Mouse (Mus musculus): Measurements from ENCODE around the gene Rpl31. TPM values are rescaled to one million over a fixed set of nuclear protein-coding genes. Genes with fewer than 3 reads are reported as not detected.

The Rpl31 gene
- polyA plus RNA-seq, 1 experiment from 2014 or later = 468 TPM

GRCm38 (mm10) chr1:39340647-39341046 lies 27.0 kb upstream of the Rpl31 start:
- H3K27me3 ChIP-seq (ENCODE audit: low read depth, poor library complexity, severe bottlenecking) = peaks cover 11% of the 10 kb centered on the region
- peak; percentile 27 for DNase-seq (ENCODE audit: low spot score)
- no peak overlapping the region for H3K27ac ChIP-seq (replicated peaks)
- H3K4me1 ChIP-seq = peaks cover 4% of the 10 kb centered on the region
- no peaks in the 10 kb centered on the region for H3K9me3 ChIP-seq (replicated peaks)
- no peak overlapping the region for H3K4me3 ChIP-seq
- no peaks in the 10 kb centered on the region for H3K36me3 ChIP-seq
- 28% methylated on average over 8 of the region's 8 CpGs for WGBS

GRCm38 (mm10) chr1:39341807-39342206 lies 25.8 kb upstream of the Rpl31 start:
- WGBS = 85% methylated on average over 4 of the region's 4 CpGs
- Histone ChIP-seq H3K27me3 (ENCODE audit: low read depth, poor library complexity, severe bottlenecking) (peaks cover 5% of the 10 kb centered on the region), H3K27ac (replicated peaks) (no peak overlapping the region), H3K36me3 (no peaks in the 10 kb centered on the region), H3K9me3 (replicated peaks) (no peaks in the 10 kb centered on the region), H3K4me1 (no peaks in the 10 kb centered on the region), H3K4me3 (no peak overlapping the region)
- DNase-seq (ENCODE audit: low spot score) = no peak

GRCm38 (mm10) chr1:39343242-39343641 lies 24.4 kb upstream of the Rpl31 start:
- DNase-seq (ENCODE audit: low spot score) = no peak
- no peak overlapping the region for H3K4me3 ChIP-seq
- H3K4me1 ChIP-seq = no peaks in the 10 kb centered on the region
- H3K9me3 ChIP-seq (replicated peaks) = no peaks in the 10 kb centered on the region
- H3K27ac ChIP-seq (replicated peaks) = no peak overlapping the region
- 84% methylated on average over 5 of the region's 5 CpGs for WGBS
- H3K27me3 ChIP-seq (ENCODE audit: low read depth, poor library complexity, severe bottlenecking) = peaks cover 4% of the 10 kb centered on the region; the same call in 1 of the 2 replicates
- no peaks in the 10 kb centered on the region for H3K36me3 ChIP-seq

GRCm38 (mm10) chr1:39344981-39345600 lies 22.6 kb upstream of the Rpl31 start:
- WGBS = 63% methylated on average over 21 of the region's 21 CpGs
- no peaks in the 10 kb centered on the region for H3K4me1 ChIP-seq
- no peak overlapping the region for H3K27ac ChIP-seq (replicated peaks)
- no peaks in the 10 kb centered on the region; the same call in 1 of the 2 replicates for H3K27me3 ChIP-seq (ENCODE audit: low read depth, poor library complexity, severe bottlenecking)
- DNase-seq (ENCODE audit: low spot score) = peak; percentile 17
- H3K9me3 ChIP-seq (replicated peaks) = no peaks in the 10 kb centered on the region
- H3K4me3 ChIP-seq = no peak overlapping the region
- H3K36me3 ChIP-seq = no peaks in the 10 kb centered on the region

- Histone ChIP-seq H3K27me3 (ENCODE audit: low read depth, poor library complexity, severe bottlenecking) (no peaks in the 10 kb centered on the region; the same call in 1 of the 2 replicates), H3K36me3 (no peaks in the 10 kb centered on the region), H3K27ac (replicated peaks) (no peak overlapping the region), H3K4me1 (no peaks in the 10 kb centered on the region), H3K4me3 (no peak overlapping the region), H3K9me3 (replicated peaks) (no peaks in the 10 kb centered on the region)
- no peak for DNase-seq (ENCODE audit: low spot score)
- WGBS = 93% methylated on average over 1 of the region's 1 CpGs
These were observed 18.6 kb upstream of the Rpl31 start for GRCm38 (mm10) chr1:39349001-39349400.

GRCm38 (mm10) chr1:39349427-39349826 lies 18.2 kb upstream of the Rpl31 start:
- Histone ChIP-seq H3K4me3 (no peak overlapping the region), H3K36me3 (no peaks in the 10 kb centered on the region), H3K4me1 (no peaks in the 10 kb centered on the region), H3K9me3 (replicated peaks) (no peaks in the 10 kb centered on the region), H3K27ac (replicated peaks) (no peak overlapping the region), H3K27me3 (ENCODE audit: low read depth, poor library complexity, severe bottlenecking) (no peaks in the 10 kb centered on the region; the same call in 1 of the 2 replicates)
- no peak for DNase-seq (ENCODE audit: low spot score)
- WGBS = 87% methylated on average over 7 of the region's 7 CpGs

- no peak for DNase-seq (ENCODE audit: low spot score)
- no peaks in the 10 kb centered on the region for H3K27me3 ChIP-seq (ENCODE audit: low read depth, poor library complexity, severe bottlenecking)
- no peaks in the 10 kb centered on the region for H3K36me3 ChIP-seq
- H3K9me3 ChIP-seq (replicated peaks) = no peaks in the 10 kb centered on the region
- peaks cover 12% of the 10 kb centered on the region for H3K4me1 ChIP-seq
- H3K4me3 ChIP-seq = peak overlapping the region; percentile 43
- no peak overlapping the region for H3K27ac ChIP-seq (replicated peaks)
- WGBS = 31% methylated on average over 24 of the region's 24 CpGs
These were observed 5.7 kb upstream of the Rpl31 start for GRCm38 (mm10) chr1:39361754-39362514.

- Histone ChIP-seq H3K4me3 (no peak overlapping the region), H3K9me3 (replicated peaks) (no peaks in the 10 kb centered on the region), H3K27me3 (ENCODE audit: low read depth, poor library complexity, severe bottlenecking) (no peaks in the 10 kb centered on the region), H3K36me3 (no peaks in the 10 kb centered on the region), H3K4me1 (peaks cover 15% of the 10 kb centered on the region), H3K27ac (replicated peaks) (no peak overlapping the region)
- WGBS = 58% methylated on average over 7 of the region's 7 CpGs
- DNase-seq (ENCODE audit: low spot score) = no peak
These were observed 5.1 kb upstream of the Rpl31 start for GRCm38 (mm10) chr1:39362515-39362893.

- DNase-seq (ENCODE audit: low spot score) = no peak
- H3K27ac ChIP-seq (replicated peaks) = no peak overlapping the region
- no peaks in the 10 kb centered on the region for H3K27me3 ChIP-seq (ENCODE audit: low read depth, poor library complexity, severe bottlenecking)
- H3K36me3 ChIP-seq = peaks cover 16% of the 10 kb centered on the region
- H3K4me1 ChIP-seq = peaks cover 25% of the 10 kb centered on the region
- H3K9me3 ChIP-seq (replicated peaks) = no peaks in the 10 kb centered on the region
- H3K4me3 ChIP-seq = no peak overlapping the region
- 86% methylated on average over 1 of the region's 1 CpGs for WGBS
These were observed 2.1 kb upstream of the Rpl31 start for GRCm38 (mm10) chr1:39365562-39365961.

GRCm38 (mm10) chr1:39367045-39367444 lies 597 bp upstream of the Rpl31 start:
- Histone ChIP-seq H3K4me3 (peak overlapping the region; percentile 84), H3K4me1 (peaks cover 18% of the 10 kb centered on the region), H3K27ac (replicated peaks) (peak overlapping the region; percentile 97), H3K9me3 (replicated peaks) (no peaks in the 10 kb centered on the region), H3K27me3 (ENCODE audit: low read depth, poor library complexity, severe bottlenecking) (no peaks in the 10 kb centered on the region), H3K36me3 (peaks cover 31% of the 10 kb centered on the region)
- DNase-seq (ENCODE audit: low spot score) = no peak
- 23% methylated on average over 6 of the region's 6 CpGs for WGBS

- peak; percentile 48 for DNase-seq (ENCODE audit: low spot score)
- under 1% methylated on average over 34 of the region's 34 CpGs for WGBS
- no peaks in the 10 kb centered on the region for H3K27me3 ChIP-seq (ENCODE audit: low read depth, poor library complexity, severe bottlenecking)
- H3K36me3 ChIP-seq = peaks cover 44% of the 10 kb centered on the region
- H3K4me3 ChIP-seq = peak overlapping the region; percentile 84
- peaks cover 16% of the 10 kb centered on the region for H3K4me1 ChIP-seq
- H3K9me3 ChIP-seq (replicated peaks) = no peaks in the 10 kb centered on the region
- H3K27ac ChIP-seq (replicated peaks) = peak overlapping the region; percentile 97
These were observed 712 bp downstream of the Rpl31 start for GRCm38 (mm10) chr1:39368267-39368841.

- DNase-seq (ENCODE audit: low spot score) = no peak
- Histone ChIP-seq H3K4me3 (no peak overlapping the region), H3K27ac (replicated peaks) (no peak overlapping the region), H3K9me3 (replicated peaks) (no peaks in the 10 kb centered on the region), H3K27me3 (ENCODE audit: low read depth, poor library complexity, severe bottlenecking) (no peaks in the 10 kb centered on the region), H3K4me1 (peaks cover 16% of the 10 kb centered on the region), H3K36me3 (peaks cover 61% of the 10 kb centered on the region)
- WGBS = 92% methylated on average over 6 of the region's 6 CpGs
These were observed 2.8 kb downstream of the Rpl31 start for GRCm38 (mm10) chr1:39370431-39370830.

Measured in midbrain, embryonic 10.5 days (tissue).